Mouse (Mus musculus) Patski (cell line): ENCODE results near the gene Veph1. TPM values are rescaled to one million over a fixed set of nuclear protein-coding genes. Genes with fewer than 3 reads are reported as not detected.
A peak's percentile ranks its signal among the peaks of the same experiment; 100 is the strongest.

Experiments
- ATAC-seq: fragments of 100-300 bp; one replicate; pipeline ENCODE4 v1.8.0; 2021
- CTCF ChIA-PET: fragments of 350-600 bp; sonication (Branson Sonifier 250); formaldehyde crosslinking; loops from one replicate; lab custom pipeline; 2022; ENCODE audit warnings: inconsistent platforms; lab: Charles Lee
- POLR2A ChIA-PET: fragments of 350-600 bp; sonication (Branson Sonifier 250); formaldehyde crosslinking; loops from one replicate; lab custom pipeline; 2022; ENCODE audit warnings: antibody characterized with exemption, inconsistent platforms; lab: Charles Lee
- DNase-seq: peaks from one replicate; pipeline ENCODE4 v3.0.0-alpha.2; 2011; ENCODE audit warnings: low read depth, low spot score
- H3K27me3 ChIP-seq: fragments of 371-371 bp; one replicate; pipeline ENCODE4 v1.5.1; 2021
- CTCF ChIP-seq: fragments of 100-300 bp; IDR thresholded peaks from one replicate; pipeline ENCODE4 v1.5.1; 2021
- in situ Hi-C: fragments of 300-500 bp; cut with MboI; formaldehyde crosslinking; loops from 3 replicates; pipeline ENCODE4 v1.11.1; 2018; ENCODE audit warnings: low pct_unique_long_range_greater_than_20kb, mixed read lengths
- polyA plus RNA-seq: library from polyadenylated mRNA; unstranded; gene quantifications from one replicate; pipeline ENCODE4 v1.2.3, GENCODE M21; 2021

Gene Veph1
- polyA plus RNA-seq, 1 experiment from 2014 or later, result 45.3 TPM

DNA sequence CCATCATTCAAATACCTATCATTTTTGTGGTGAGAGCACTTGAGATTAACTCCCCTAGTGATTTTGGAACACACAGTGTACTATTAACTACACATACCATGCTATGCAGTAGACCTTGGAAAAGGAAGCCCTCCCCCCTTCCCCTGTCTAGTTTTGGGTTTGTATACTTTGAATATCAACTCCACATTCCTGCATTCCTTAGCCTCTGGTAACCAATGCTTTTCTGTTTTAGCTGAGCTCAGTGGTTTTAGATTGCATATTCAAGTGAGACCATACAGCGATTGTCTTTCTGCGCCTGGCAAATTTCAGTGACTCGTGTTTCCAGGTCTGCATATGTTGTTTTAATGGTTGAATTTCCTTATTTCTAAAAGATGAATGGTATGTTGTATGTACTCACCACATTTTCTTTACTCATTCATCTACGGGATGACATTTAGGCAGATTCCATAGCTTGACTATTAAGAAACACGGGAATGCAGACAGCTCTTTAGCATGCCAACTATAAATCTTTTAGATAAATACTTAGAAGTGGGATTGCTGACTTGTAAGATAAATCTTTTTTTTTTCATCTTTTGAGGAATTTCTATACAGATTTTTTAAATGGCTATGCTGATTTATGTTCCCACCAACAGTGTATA, 255.7 kb downstream of the Veph1 start:
- peak; percentile 83 for ATAC-seq
- CTCF ChIA-PET, result interaction anchor here (1.1 to 1.5 kb wide), 4 partner anchors 11 to 17 kb away, joined by 3 to 5 read pairs (median 4); no protein-coding TSS in a partner anchor

DNA sequence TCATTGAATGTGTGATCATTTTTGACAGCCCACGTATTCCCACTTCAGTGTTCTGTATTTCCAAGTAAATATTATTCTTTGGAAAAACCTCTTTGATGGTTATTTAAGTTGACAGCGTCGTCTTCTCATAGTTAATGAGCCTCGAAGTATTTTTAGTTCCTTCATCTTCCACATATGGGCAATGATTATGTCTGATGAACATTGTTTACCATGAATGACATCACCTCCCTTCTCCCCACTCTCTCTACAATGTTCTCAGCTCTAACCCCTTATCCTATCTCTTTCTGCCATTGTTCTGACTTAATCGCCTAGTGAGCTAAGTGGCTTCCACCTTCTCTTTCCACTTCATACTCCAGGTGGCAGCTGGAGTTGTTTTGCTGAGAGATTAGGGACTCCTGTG, 261.4 kb downstream of the Veph1 start:
- in situ Hi-C loops, result no loop called here
- no peaks in the 10 kb centered on the region for H3K27me3 ChIP-seq
- POLR2A ChIA-PET, result no interaction called here
- ATAC-seq (no peak), DNase-seq (no peak)
- CTCF ChIA-PET, result no interaction called here
- TF ChIP-seq CTCF, result no peak

More for the DNA sequence above, 255.7 kb downstream of the Veph1 start:
- DNase-seq, result no peak
- POLR2A ChIA-PET, result interaction anchor here (0.7 kb wide), 1 partner anchor 695 kb away, joined by 3 read pairs; no protein-coding TSS in a partner anchor
- in situ Hi-C loops, result no loop called here
- TF ChIP-seq CTCF, result no peak
- H3K27me3 ChIP-seq, result no peaks in the 10 kb centered on the region

DNA sequence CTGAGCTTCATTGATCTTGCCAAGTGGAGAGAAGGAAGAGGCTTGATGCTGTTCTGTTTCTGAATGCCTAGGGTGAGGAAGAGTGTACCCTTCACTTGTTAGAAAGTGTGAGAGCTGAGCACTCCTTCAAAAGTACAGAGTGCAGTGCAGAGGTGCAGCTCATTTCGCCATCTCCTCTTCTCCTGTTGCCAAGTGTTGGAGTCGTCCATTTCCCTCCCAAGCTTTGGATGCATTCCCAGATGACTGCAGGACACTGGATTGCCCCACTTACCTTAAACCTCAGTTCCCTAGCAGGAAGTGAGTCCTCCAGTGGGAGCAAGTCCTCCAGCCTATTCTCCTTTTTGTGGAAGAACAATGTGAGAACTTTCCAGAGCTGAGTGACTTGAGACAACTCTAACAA, 263.3 kb downstream of the Veph1 start:
- ChIA-PET POLR2A (interaction anchor here (0.7 to 1.2 kb wide), 2 partner anchors 9 to 55 kb away, joined by 3 read pairs; no protein-coding TSS in a partner anchor), CTCF (interaction anchor here (0.9 to 1.1 kb wide), 4 partner anchors 9 to 76 kb away, joined by 3 to 4 read pairs (median 3); no protein-coding TSS in a partner anchor)
- ATAC-seq (peak; percentile 17), DNase-seq (no peak)
- in situ Hi-C loops, result no loop called here
- no peaks in the 10 kb centered on the region for H3K27me3 ChIP-seq
- TF ChIP-seq CTCF, result no peak

DNA sequence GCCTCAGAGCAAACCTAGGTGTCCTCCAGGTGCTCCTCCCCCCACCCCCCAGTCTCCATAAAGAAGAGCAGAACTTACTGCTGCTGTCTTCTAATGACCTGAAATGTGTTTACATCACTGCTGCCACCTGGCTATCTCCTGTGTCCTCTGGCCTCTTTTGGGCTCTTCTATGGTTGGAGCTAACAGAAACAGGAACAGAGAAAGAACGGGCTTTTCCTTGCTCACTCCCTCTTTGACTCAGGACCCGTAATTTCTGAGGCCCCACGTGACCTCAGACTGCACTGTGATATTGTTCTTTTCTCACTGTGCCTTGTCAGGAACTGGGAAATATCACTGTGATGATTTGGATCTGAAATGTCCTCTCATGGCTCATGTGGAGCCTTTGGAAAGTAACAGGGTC, 271.2 kb downstream of the Veph1 start:
- ATAC-seq (no peak), DNase-seq (no peak)
- ChIA-PET CTCF (interaction anchor here (1.3 kb wide), 1 partner anchor 15 kb away, joined by 3 read pairs; no protein-coding TSS in a partner anchor), POLR2A (no interaction called here)
- no peaks in the 10 kb centered on the region for H3K27me3 ChIP-seq
- no peak for TF ChIP-seq CTCF
- in situ Hi-C loops, result no loop called here

DNA sequence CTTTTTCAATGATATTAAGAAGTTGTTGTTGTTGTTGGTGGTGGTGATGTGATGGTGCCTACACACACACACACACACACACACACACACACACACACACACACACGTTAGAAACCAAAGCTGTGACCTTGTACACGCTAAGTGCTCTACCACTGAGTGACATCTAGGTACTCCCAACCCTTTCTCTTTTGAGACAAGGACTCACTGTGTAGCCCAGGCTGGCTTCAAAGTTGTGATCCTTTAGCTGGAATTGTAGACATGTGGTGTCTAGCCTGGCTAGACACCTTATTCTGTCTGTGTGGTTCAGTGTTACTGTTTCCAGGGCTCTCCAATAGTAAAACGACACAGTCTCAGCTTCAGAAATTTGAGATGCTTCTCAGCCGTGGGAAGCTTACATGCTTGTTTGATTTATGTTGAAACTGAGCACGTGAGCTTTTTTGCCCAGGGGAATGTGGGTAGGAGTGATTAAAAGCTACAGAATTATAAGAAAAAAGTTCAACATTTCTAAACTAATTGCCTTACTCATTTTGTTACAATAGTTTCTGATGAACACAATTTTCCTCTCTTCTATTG, 272.3 kb downstream of the Veph1 start:
- DNase-seq (no peak), ATAC-seq (no peak)
- POLR2A ChIA-PET, result interaction anchor here (0.7 kb wide), 1 partner anchor 9 kb away, joined by 3 read pairs; no protein-coding TSS in a partner anchor
- no peaks in the 10 kb centered on the region for H3K27me3 ChIP-seq
- TF ChIP-seq CTCF, result no peak
- in situ Hi-C loops, result no loop called here
- CTCF ChIA-PET, result interaction anchor here (0.9 to 1.3 kb wide), 5 partner anchors 9 to 20 kb away, joined by 3 to 5 read pairs (median 4); no protein-coding TSS in a partner anchor

DNA sequence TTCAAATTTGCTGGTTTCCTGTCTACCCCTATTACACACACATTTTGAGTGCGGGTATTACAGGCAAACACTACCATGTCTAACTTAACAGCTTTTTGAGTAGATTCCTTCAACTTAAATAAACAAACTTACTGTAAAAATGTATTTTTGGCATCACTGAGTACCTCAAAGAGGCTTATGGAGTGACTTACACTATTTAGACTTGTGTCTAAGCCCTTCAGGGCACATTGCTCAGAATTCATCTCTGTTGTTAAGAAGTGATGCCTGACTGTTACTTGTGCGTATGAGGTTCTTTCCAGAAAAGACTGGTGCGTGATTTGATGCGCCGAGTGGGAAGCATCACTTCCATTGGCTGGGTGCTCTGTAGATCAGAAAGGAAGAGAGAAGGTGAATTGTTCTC, 277.5 kb downstream of the Veph1 start:
- ChIA-PET CTCF (interaction anchor here (1.4 to 1.6 kb wide), 3 partner anchors 9 to 44 kb away, joined by 3 to 4 read pairs (median 4); no protein-coding TSS in a partner anchor), POLR2A (no interaction called here)
- no peak for DNase-seq
- in situ Hi-C loops, result no loop called here
- ATAC-seq, result no peak
- no peak for TF ChIP-seq CTCF
- H3K27me3 ChIP-seq, result no peaks in the 10 kb centered on the region

DNA sequence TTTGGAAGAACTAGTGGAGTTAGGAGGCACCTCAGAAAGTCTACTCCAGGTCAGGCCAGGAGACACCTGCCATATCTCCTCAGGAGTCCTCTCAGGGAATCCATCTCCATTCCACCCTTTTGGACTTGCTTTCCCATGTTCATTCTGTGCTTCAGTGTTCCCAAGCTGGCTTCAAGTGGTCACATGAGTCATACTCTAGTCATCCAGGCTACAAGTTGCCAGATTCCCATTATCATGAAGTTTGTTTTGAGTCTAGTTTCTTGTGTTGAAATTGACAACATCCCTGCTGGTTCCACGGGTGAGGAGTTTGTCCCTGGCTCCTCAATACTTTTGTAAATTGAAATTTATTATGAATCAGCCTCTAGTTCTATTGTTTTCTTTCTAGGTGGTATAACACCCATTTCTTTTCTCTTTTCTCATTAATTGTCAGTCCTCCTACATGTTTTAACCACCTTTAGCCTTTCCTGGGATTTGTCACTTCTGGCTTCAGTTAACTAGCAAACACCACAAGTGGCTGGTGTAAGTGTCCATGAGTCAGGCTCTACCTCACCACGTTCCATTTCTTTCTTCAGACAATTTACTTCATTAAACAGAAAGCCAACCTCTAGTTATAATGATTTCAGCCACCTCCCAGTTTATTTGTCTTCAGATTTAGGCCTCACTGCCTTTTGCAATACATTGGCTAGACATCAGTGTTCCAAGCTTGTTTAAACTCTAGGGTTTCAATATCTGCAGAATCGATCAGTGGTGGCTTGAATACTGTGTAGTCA, 288.8 kb downstream of the Veph1 start:
- CTCF ChIA-PET, result no interaction called here
- in situ Hi-C loops, result loop anchor here (5.0 to 10.0 kb wide), 3 partner anchors 229 to 1337 kb away; no protein-coding TSS in a partner anchor
- H3K27me3 ChIP-seq, result no peaks in the 10 kb centered on the region
- DNase-seq (peak; percentile 80), ATAC-seq (peak; percentile 70)
- POLR2A ChIA-PET, result interaction anchor here (1.3 kb wide), 1 partner anchor 11 kb away, joined by 4 read pairs; no protein-coding TSS in a partner anchor
- no peak for TF ChIP-seq CTCF

DNA sequence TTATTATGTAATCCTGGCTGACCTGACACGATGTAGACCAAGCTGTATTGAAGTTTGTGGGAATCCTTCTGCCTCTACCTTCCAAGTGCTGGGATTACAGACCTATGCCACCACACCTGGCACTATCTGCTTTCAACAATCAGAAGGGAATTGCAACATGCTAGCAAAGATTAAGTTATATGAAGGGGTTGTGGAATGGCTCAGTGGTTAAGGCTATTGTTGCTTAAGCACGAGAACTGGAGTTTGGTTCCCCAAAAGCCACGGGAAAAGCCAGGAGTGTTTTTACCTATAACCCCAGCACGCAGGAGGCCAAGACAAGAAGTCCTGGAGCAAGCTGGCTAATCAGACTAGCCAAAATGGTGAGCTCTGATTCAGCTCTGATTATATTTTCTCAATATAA, 291.6 kb downstream of the Veph1 start:
- CTCF ChIA-PET, result interaction anchor here (0.8 to 2.2 kb wide), 11 partner anchors 9 to 326 kb away, joined by 3 to 14 read pairs (median 4); no protein-coding TSS in a partner anchor
- POLR2A ChIA-PET, result interaction anchor here (0.6 to 0.7 kb wide), 2 partner anchors 231 to 295 kb away, joined by 3 read pairs; no protein-coding TSS in a partner anchor
- in situ Hi-C loops, result loop anchor here (5.0 to 10.0 kb wide), 3 partner anchors 232 to 1340 kb away; no protein-coding TSS in a partner anchor
- TF ChIP-seq CTCF, result no peak
- ATAC-seq (no peak), DNase-seq (no peak)
- no peaks in the 10 kb centered on the region for H3K27me3 ChIP-seq

DNA sequence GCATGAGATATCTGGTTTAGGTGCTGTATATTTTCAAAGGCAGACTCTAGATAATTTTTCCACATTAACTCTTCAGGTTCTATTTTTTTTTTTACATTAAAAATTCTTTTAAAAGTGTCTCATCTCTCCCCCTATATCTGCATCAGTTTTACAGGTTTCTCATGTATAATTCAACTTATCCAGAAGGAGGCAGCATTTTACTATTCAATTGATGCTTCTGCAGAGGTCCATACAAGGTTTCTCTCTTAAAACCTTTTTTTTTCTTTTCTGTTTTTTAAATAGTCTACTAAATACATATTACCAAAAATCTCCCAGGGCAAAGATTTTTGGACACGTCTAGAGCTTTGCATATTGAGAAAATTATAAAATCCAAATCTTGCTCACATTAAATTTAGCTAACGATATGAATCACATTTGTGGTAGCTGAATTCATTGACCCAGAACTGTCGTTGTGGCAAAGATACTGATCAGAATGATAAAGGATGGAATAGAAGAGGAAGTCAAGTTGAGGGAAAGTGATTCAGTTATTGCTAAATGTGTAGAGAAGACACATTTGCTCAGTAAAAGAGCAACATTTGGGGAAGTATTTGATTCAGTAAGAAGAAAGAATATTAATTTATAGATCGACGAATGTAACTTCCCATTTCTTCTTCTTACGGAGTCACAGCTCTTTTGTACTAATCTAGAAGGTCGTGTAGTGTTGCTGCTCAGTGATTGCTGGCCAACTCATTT, 292.3 kb downstream of the Veph1 start:
- ChIA-PET POLR2A (interaction anchor here (0.6 to 0.7 kb wide), 2 partner anchors 46 to 296 kb away, joined by 3 read pairs; no protein-coding TSS in a partner anchor), CTCF (interaction anchor here (0.6 to 2.2 kb wide), 14 partner anchors 9 to 327 kb away, joined by 3 to 14 read pairs (median 4); no protein-coding TSS in a partner anchor)
- no peak for DNase-seq
- TF ChIP-seq CTCF, result peak; percentile 49
- in situ Hi-C loops, result loop anchor here (10.0 kb wide), 2 partner anchors 390 to 1340 kb away; no protein-coding TSS in a partner anchor
- ATAC-seq, result no peak
- H3K27me3 ChIP-seq, result no peaks in the 10 kb centered on the region

Other genes with a start within 250 kb of the Veph1 start
- 0.58 TPM for gene Ptx3, start 76.9 kb downstream of the Veph1 start, polyA plus RNA-seq